In genomic region chr13:17855492-17856138, GRCm38 (mm10) we compare ENCODE assay signal across 8 mouse cellular contexts. TPM values are rescaled to one million over a fixed set of nuclear protein-coding genes. Genes with fewer than 3 reads are reported as not detected.
A peak's percentile ranks its signal among the peaks of the same experiment; 100 is the strongest.
DNase-seq lines count a peak whose midpoint lies in the region; ATAC-seq and TF ChIP-seq lines count a peak whose summit lies in the region.

No protein-coding gene starts in this region.

- ATAC-seq in lung, embryonic 15.5 days (ENCODE audit: borderline replicate concordance, extremely low read depth, low FRiP score, low TSS enrichment): no peak
- no peak for ATAC-seq in heart, postnatal 0 days (ENCODE audit: insufficient read depth, low read depth)

- DNase-seq in lung, postnatal 36 days: no peak
- DNase-seq in heart, postnatal 0 days (ENCODE audit: low spot score): peak; percentile 20
- peak; percentile 39 for DNase-seq in midbrain, embryonic 10.5 days (ENCODE audit: low spot score)
- no peak for DNase-seq in cerebellum, adult 2 months
- DNase-seq in urinary bladder, postnatal 4 days (ENCODE audit: low spot score in 2 of 2): no peak
- DNase-seq in lung, adult 2 months: no peak
- DNase-seq in adrenal gland, postnatal 10 days: no peak

- no peaks in the 10 kb centered on the region for H3K4me1 ChIP-seq in lung, embryonic 15.5 days
- peaks cover 11% of the 10 kb centered on the region; the same call in 1 of the 2 replicates for H3K4me1 ChIP-seq in heart, postnatal 0 days (ENCODE audit: control insufficient read depth, insufficient read depth)
- H3K4me1 ChIP-seq in midbrain, embryonic 10.5 days: peaks cover 22% of the 10 kb centered on the region
- H3K4me1 ChIP-seq in cerebellum, adult 2 months (ENCODE audit: control insufficient read depth, insufficient read depth, low read length): no peaks in the 10 kb centered on the region
- H3K4me1 ChIP-seq in lung, adult 2 months (ENCODE audit: control insufficient read depth, insufficient read depth, low read length): no peaks in the 10 kb centered on the region

- no peak overlapping the region for H3K27ac ChIP-seq in lung, embryonic 15.5 days
- no peak overlapping the region for H3K27ac ChIP-seq in heart, postnatal 0 days (ENCODE audit: low read depth)
- no peak overlapping the region; the same call in 1 of the 2 replicates for H3K27ac ChIP-seq in midbrain, embryonic 10.5 days (replicated peaks)
- no peak overlapping the region for H3K27ac ChIP-seq in cerebellum, adult 2 months (ENCODE audit: insufficient read depth, low read length)

- no peak overlapping the region for H3K9ac ChIP-seq in lung, embryonic 15.5 days
- no peak overlapping the region for H3K9ac ChIP-seq in heart, postnatal 0 days (replicated peaks; ENCODE audit: low read depth, low read length)

- TF ChIP-seq EP300 in heart, postnatal 0 days (IDR thresholded peaks at IDR 0.05; ENCODE audit: low read depth): no peak

- no peak for TF ChIP-seq POLR2A in cerebellum, adult 2 months (IDR thresholded peaks at IDR 0.05; ENCODE audit: borderline replicate concordance, insufficient read depth, low read length)
- no peak for TF ChIP-seq POLR2A in lung, adult 2 months (IDR thresholded peaks at IDR 0.05; ENCODE audit: borderline replicate concordance, extremely low read depth, low read depth, low read length)

- no peaks in the 10 kb centered on the region for H3K9me3 ChIP-seq in lung, embryonic 15.5 days
- H3K9me3 ChIP-seq in heart, postnatal 0 days (replicated peaks; ENCODE audit: control insufficient read depth, low read length): no peaks in the 10 kb centered on the region
- H3K9me3 ChIP-seq in midbrain, embryonic 10.5 days (replicated peaks): no peaks in the 10 kb centered on the region; the same call in 1 of the 2 replicates

- H3K36me3 ChIP-seq in lung, embryonic 15.5 days: no peaks in the 10 kb centered on the region
- H3K36me3 ChIP-seq in heart, postnatal 0 days (replicated peaks; ENCODE audit: control insufficient read depth, insufficient read depth, low read length): no peaks in the 10 kb centered on the region
- no peaks in the 10 kb centered on the region for H3K36me3 ChIP-seq in midbrain, embryonic 10.5 days

- 8% methylated on average over 13 of the region's 13 CpGs for WGBS in lung, embryonic 15.5 days
- WGBS in heart, postnatal 0 days: 3% methylated on average over 13 of the region's 13 CpGs
- 6% methylated on average over 13 of the region's 13 CpGs for WGBS in midbrain, embryonic 10.5 days
- WGBS in cerebellum, adult 2 months: 11% methylated on average over 13 of the region's 13 CpGs
- WGBS in lung, adult 2 months: 9% methylated on average over 13 of the region's 13 CpGs

- peak overlapping the region; percentile 31 for H3K4me2 ChIP-seq in lung, embryonic 15.5 days
- peak overlapping the region; percentile 52 for H3K4me2 ChIP-seq in heart, postnatal 0 days (ENCODE audit: low read depth, low read length)

- H3K27me3 ChIP-seq in lung, embryonic 15.5 days: no peaks in the 10 kb centered on the region
- H3K27me3 ChIP-seq in heart, postnatal 0 days (ENCODE audit: control insufficient read depth, insufficient read depth, low read length): 0 out of 2 replicates have a peak, but pooled peaks cover 2% of the 10 kb centered on the region
- no peaks in the 10 kb centered on the region for H3K27me3 ChIP-seq in midbrain, embryonic 10.5 days (ENCODE audit: low read depth, poor library complexity, severe bottlenecking)
- no peaks in the 10 kb centered on the region for H3K27me3 ChIP-seq in cerebellum, adult 2 months (ENCODE audit: control insufficient read depth, insufficient read depth, low read length)

- H3K4me3 ChIP-seq in lung, embryonic 15.5 days: no peak overlapping the region
- peak overlapping the region; percentile 17; the same call in 1 of the 2 replicates for H3K4me3 ChIP-seq in heart, postnatal 0 days (ENCODE audit: low read depth, low read length)
- H3K4me3 ChIP-seq in midbrain, embryonic 10.5 days: peak overlapping the region; percentile 14; the same call in 1 of the 2 replicates
- H3K4me3 ChIP-seq in cerebellum, adult 2 months (replicated peaks; ENCODE audit: insufficient read depth, low read depth, low read length): no peak overlapping the region
- H3K4me3 ChIP-seq in lung, adult 2 months (replicated peaks; ENCODE audit: extremely low read depth, low read depth, low read length): no peak overlapping the region

- TF ChIP-seq CTCF in heart, postnatal 0 days (IDR thresholded peaks at IDR 0.05; ENCODE audit: low read depth): no peak
- TF ChIP-seq CTCF in cerebellum, adult 2 months (IDR thresholded peaks at IDR 0.05; ENCODE audit: borderline replicate concordance, insufficient read depth, low read depth, low read length): no peak
- TF ChIP-seq CTCF in lung, adult 2 months (IDR thresholded peaks at IDR 0.05; ENCODE audit: insufficient read depth, low read length): no peak

RNA-seq across cellular contexts. Expression of gene Cdk13, which starts 50.7 kb away (rescaled TPM):
- polyA plus RNA-seq in lung, embryonic 15.5 days (2015; fragmentation: Nextera tagmentation; extraction: Ambion mirVana): 15.6 and 17.1 TPM in 2 replicates
- 55.0 and 74.7 TPM in 2 replicates for total RNA-seq in heart, postnatal 0 days (2014; rRNA removed; ENCODE audit: low replicate concordance)
- 7.8 and 7.9 TPM in 2 replicates for polyA plus RNA-seq in heart, postnatal 0 days (2015; fragmentation: Nextera tagmentation; extraction: Ambion mirVana)
- 11.2 and 11.6 TPM in 2 replicates for polyA plus RNA-seq in midbrain, embryonic 10.5 days (2016; fragmentation: Nextera tagmentation; extraction: Ambion mirVana)
- 31.0 and 32.4 TPM in 2 replicates for polyA plus RNA-seq in cerebellum, adult 2 months (2012; rRNA removed)
- 37.2 and 47.3 TPM in 2 replicates for polyA plus RNA-seq in lung, adult 2 months (2012; rRNA removed)
- total RNA-seq in adrenal gland, postnatal 10 days (2021): 10 to 100 TPM; 49.0 to 50.1 TPM

Comparison
In these comparisons a context has a peak if more than half of its experiments do, and no peak if none do; other contexts are left out.
1. H3K4me3 ChIP-seq: peak in heart, postnatal 0 days (single experiment) and midbrain, embryonic 10.5 days (single experiment); none in lung, embryonic 15.5 days (single experiment), cerebellum, adult 2 months (single experiment) and lung, adult 2 months (single experiment).
2. DNase-seq: peak in heart, postnatal 0 days (single experiment) and midbrain, embryonic 10.5 days (single experiment); none in lung, postnatal 36 days (single experiment), cerebellum, adult 2 months (0 of 2), urinary bladder, postnatal 4 days (0 of 2), lung, adult 2 months (single experiment) and adrenal gland, postnatal 10 days (single experiment).